Mouse (Mus musculus): ENCODE measurements around the gene Slx1b. TPM values are rescaled to one million over a fixed set of nuclear protein-coding genes. Genes with fewer than 3 reads are reported as not detected.

The Slx1b gene
- polyA plus RNA-seq, 1 experiment from 2014 or later, result 10.9 TPM

DNA sequence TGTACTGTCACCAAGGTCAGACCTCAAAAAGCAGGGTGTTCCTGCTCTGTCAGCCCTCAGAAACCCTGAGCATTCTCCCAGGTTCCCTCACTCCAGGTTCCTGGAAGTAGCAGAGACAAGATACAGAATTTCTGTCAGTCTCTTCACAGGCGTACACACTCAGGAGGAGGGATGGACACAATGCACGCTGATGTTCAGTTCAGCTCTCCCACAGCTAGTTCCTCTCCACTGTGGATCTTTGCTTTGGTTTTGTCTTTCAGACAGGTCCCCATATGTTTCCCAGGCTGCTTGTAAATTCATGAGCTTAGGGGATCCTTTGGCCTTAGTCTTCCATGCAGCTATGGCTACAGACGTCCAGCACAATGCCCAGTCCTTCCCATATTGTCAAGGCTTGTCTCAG lies 1.3 kb upstream of the Slx1b start:
- no peak for DNase-seq (ENCODE audit: low spot score)
- Histone ChIP-seq H3K9me3 (ENCODE audit: control insufficient read depth, low read length) (no peaks in the 10 kb centered on the region), H3K4me1 (replicated peaks; ENCODE audit: control insufficient read depth, insufficient read depth, low read length) (peaks cover 26% of the 10 kb centered on the region), H3K9ac (peak overlapping the region; percentile 74), H3K4me2 (replicated peaks) (peak overlapping the region; percentile 63), H3K4me3 (replicated peaks; ENCODE audit: low read length) (peak overlapping the region; percentile 67), H3K36me3 (replicated peaks; ENCODE audit: control insufficient read depth, insufficient read depth) (peaks cover 40% of the 10 kb centered on the region), H3K27me3 (ENCODE audit: control insufficient read depth, insufficient read depth, low read length) (no peaks in the 10 kb centered on the region), H3K27ac (no peak overlapping the region)
- 72% methylated on average over 3 of the region's 3 CpGs for WGBS
- no peak for ATAC-seq (ENCODE audit: low FRiP score)

DNA sequence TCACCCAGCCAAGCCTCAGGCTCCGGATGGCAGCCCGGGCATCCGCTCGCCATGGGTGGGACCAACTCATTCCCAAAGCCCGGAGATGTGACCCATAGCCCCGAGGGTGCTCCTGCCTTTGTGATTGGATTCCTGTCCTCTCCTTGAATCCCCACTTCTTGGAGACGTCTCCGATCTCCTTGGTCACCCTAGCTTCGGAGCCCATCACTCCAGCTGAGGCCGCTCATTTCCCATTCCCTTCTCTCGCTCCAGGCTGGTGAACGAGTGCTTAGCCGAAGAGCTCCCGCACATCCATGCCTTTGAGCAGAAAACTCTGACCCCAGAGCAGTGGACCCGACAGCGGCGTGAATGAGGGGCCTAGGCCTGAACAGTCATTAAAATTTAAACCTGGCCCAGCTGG lies 719 bp upstream of the Slx1b start:
- no peak for DNase-seq (ENCODE audit: low spot score)
- no peaks in the 10 kb centered on the region for H3K9me3 ChIP-seq (ENCODE audit: control insufficient read depth, low read length)
- no peak for ATAC-seq (ENCODE audit: low FRiP score)
- peaks cover 46% of the 10 kb centered on the region for H3K36me3 ChIP-seq (replicated peaks; ENCODE audit: control insufficient read depth, insufficient read depth)
- H3K9ac ChIP-seq, result peak overlapping the region; percentile 74
- H3K4me2 ChIP-seq (replicated peaks), result peak overlapping the region; percentile 63
- H3K27me3 ChIP-seq (ENCODE audit: control insufficient read depth, insufficient read depth, low read length), result no peaks in the 10 kb centered on the region
- H3K4me1 ChIP-seq (replicated peaks; ENCODE audit: control insufficient read depth, insufficient read depth, low read length), result peaks cover 21% of the 10 kb centered on the region
- H3K4me3 ChIP-seq (replicated peaks; ENCODE audit: low read length), result peak overlapping the region; percentile 67
- H3K27ac ChIP-seq, result no peak overlapping the region
- WGBS, result 3% methylated on average over 17 of the region's 17 CpGs

DNA sequence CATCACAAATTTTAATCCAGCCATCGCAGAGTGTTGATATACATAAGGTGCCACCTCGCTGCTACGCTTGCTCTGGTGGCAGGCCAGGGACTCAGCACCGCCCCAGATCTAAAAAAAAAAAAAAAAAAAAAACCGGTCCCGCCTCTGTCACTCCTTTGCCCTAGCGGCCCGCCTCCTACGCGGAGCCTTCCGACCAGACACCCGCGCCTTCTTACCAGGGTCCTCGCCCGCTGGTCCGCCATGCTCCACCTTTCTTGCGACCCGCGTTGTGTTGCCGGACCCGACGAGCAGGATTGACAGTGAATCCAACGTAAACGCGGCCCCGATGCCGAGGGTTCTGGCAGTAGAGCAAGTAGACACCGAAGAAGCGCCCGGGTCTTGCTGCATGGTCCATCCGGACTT lies 373 bp downstream of the Slx1b start, which contains the start of gene Bola2:
Gene Bola2 (plus strand): TSS at position 192 of the 402 bp plus-strand sequence.
- Histone ChIP-seq H3K27ac (peak within 1 kb of the TSS; percentile 91), H3K4me1 (replicated peaks; ENCODE audit: control insufficient read depth, insufficient read depth, low read length) (peaks cover 17% of the 10 kb centered on the region), H3K9me3 (ENCODE audit: control insufficient read depth, low read length) (no peaks in the 10 kb centered on the region), H3K36me3 (replicated peaks; ENCODE audit: control insufficient read depth, insufficient read depth) (peaks cover 50% of the 10 kb centered on the region), H3K4me3 (replicated peaks; ENCODE audit: low read length) (peak within 1 kb of the TSS; percentile 67), H3K9ac (peak within 1 kb of the TSS; percentile 81), H3K27me3 (ENCODE audit: control insufficient read depth, insufficient read depth, low read length) (no peaks in the 10 kb centered on the region), H3K4me2 (replicated peaks) (peak within 1 kb of the TSS; percentile 68)
- ATAC-seq (ENCODE audit: low FRiP score) (peak; percentile 25), DNase-seq (ENCODE audit: low spot score) (peak; percentile 31)
- 1% methylated on average over 31 of the region's 31 CpGs for WGBS

DNA sequence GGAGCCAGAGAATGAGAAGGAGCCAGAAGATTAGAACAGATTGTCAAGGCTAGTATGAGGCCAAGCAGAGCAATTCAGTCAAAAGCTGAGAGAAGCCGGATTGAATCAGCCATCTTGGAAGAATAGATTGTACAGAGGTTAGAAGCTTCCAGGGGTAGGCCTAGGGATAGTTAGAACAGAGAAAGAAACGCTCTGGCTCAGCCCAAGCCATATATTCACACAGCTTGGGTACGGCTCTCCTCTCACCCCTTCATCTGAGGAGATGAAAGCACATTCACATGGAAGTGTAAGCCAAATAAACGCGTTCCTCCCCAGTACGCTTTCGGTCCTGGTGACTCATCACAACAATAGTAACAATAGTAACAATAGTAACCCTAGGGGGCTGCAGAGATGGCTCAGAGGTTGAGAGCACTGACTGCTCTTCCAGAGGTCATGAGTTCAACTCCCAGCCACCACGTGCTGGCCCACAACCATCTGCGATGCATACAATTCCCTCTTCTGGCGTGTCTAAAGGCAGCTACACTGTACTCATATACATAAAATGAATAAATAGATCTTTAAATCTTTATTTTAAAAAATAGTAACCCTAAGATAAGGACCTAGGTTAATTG lies 1.0 kb downstream of the Slx1b start:
- 14% methylated on average over 10 of the region's 10 CpGs for WGBS
- no peak for DNase-seq (ENCODE audit: low spot score)
- H3K9me3 ChIP-seq (ENCODE audit: control insufficient read depth, low read length), result no peaks in the 10 kb centered on the region
- ATAC-seq (ENCODE audit: low FRiP score), result no peak
- peak overlapping the region; percentile 81 for H3K9ac ChIP-seq
- H3K4me3 ChIP-seq (replicated peaks; ENCODE audit: low read length), result peak overlapping the region; percentile 67
- peak overlapping the region; percentile 68 for H3K4me2 ChIP-seq (replicated peaks)
- peaks cover 17% of the 10 kb centered on the region for H3K4me1 ChIP-seq (replicated peaks; ENCODE audit: control insufficient read depth, insufficient read depth, low read length)
- no peaks in the 10 kb centered on the region for H3K27me3 ChIP-seq (ENCODE audit: control insufficient read depth, insufficient read depth, low read length)
- peaks cover 50% of the 10 kb centered on the region for H3K36me3 ChIP-seq (replicated peaks; ENCODE audit: control insufficient read depth, insufficient read depth)
- H3K27ac ChIP-seq, result 0 out of 2 replicates have a peak overlapping the region, but pooled peaks have one; percentile 91

DNA sequence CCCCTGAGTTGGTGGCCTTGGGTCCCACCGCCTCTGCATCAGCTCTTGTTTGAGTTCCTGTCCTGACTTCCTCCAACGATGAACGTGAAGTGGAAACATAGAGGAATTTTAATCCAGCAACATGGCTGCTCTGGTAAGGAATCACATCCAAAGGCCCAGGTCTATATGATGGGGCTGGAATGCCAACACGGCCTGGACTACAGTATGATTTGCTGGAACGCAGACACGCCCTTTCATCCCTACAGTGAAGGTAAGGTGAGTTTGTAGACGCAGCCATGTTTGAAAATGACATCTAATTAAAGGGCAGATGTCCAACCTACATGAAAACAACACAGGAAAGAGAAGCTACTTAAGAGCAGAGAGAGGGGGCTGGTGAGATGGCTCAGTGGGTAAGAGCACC lies 1.8 kb downstream of the Slx1b start:
- no peak overlapping the region for H3K9ac ChIP-seq
- DNase-seq (ENCODE audit: low spot score) (no peak), ATAC-seq (ENCODE audit: low FRiP score) (no peak)
- H3K4me2 ChIP-seq (replicated peaks), result peak overlapping the region; percentile 68
- no peak overlapping the region for H3K4me3 ChIP-seq (replicated peaks; ENCODE audit: low read length)
- WGBS, result 91% methylated on average over 7 of the region's 7 CpGs
- peaks cover 43% of the 10 kb centered on the region for H3K36me3 ChIP-seq (replicated peaks; ENCODE audit: control insufficient read depth, insufficient read depth)
- H3K9me3 ChIP-seq (ENCODE audit: control insufficient read depth, low read length), result no peaks in the 10 kb centered on the region
- H3K4me1 ChIP-seq (replicated peaks; ENCODE audit: control insufficient read depth, insufficient read depth, low read length), result peaks cover 17% of the 10 kb centered on the region
- H3K27ac ChIP-seq, result no peak overlapping the region
- H3K27me3 ChIP-seq (ENCODE audit: control insufficient read depth, insufficient read depth, low read length), result no peaks in the 10 kb centered on the region

DNA sequence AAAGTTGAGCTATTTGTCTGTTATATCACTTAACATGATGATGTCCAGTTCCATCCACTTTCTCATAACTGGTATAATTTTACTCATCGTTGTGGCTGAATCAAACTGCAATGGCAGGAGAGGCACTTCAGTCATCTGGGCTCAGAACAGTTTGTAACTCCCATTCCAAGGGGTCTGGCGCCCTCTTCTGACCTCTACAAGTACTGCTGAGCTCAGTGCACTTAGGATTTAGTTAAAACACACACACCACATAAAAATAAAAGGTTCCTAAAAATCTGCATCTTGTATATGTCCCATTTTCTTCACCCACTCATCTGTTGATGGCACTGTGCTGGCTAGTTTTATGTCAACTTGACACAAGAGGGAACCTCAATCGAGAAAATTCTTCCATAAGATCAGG lies 2.3 kb downstream of the Slx1b start:
- H3K9me3 ChIP-seq (ENCODE audit: control insufficient read depth, low read length), result no peaks in the 10 kb centered on the region
- ATAC-seq (ENCODE audit: low FRiP score), result no peak
- DNase-seq (ENCODE audit: low spot score), result peak; percentile 89
- H3K27me3 ChIP-seq (ENCODE audit: control insufficient read depth, insufficient read depth, low read length), result no peaks in the 10 kb centered on the region
- H3K9ac ChIP-seq, result no peak overlapping the region
- H3K4me1 ChIP-seq (replicated peaks; ENCODE audit: control insufficient read depth, insufficient read depth, low read length), result peaks cover 17% of the 10 kb centered on the region
- no peak overlapping the region for H3K4me3 ChIP-seq (replicated peaks; ENCODE audit: low read length)
- peaks cover 40% of the 10 kb centered on the region for H3K36me3 ChIP-seq (replicated peaks; ENCODE audit: control insufficient read depth, insufficient read depth)
- H3K4me2 ChIP-seq (replicated peaks), result peak overlapping the region; percentile 68
- H3K27ac ChIP-seq, result no peak overlapping the region
- WGBS, result 30% methylated on average over 3 of the region's 3 CpGs

DNA sequence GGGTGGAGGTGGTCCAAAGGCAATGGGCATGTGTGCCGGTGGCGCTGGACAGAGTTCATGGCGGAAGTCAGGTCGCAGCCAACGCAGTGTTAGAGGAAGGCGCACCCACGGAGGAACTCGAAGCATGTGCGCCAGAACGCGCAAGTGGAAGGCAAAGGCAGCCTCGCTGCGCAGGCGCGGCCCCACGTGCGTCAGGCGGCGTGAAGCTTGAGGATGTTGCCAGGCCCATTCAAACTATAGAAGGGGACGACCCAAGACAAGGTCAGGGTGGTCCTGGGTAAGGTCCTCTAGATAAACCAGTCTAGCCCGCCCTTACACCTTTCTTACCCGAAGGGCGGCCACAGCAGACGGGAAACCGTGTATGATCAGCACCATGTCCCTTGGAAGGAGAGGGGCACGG lies 3.2 kb downstream of the Slx1b start:
- no peaks in the 10 kb centered on the region for H3K9me3 ChIP-seq (ENCODE audit: control insufficient read depth, low read length)
- H3K4me1 ChIP-seq (replicated peaks; ENCODE audit: control insufficient read depth, insufficient read depth, low read length), result peaks cover 17% of the 10 kb centered on the region
- no peak overlapping the region for H3K9ac ChIP-seq
- 97% methylated on average over 26 of the region's 26 CpGs for WGBS
- DNase-seq (ENCODE audit: low spot score) (no peak), ATAC-seq (ENCODE audit: low FRiP score) (no peak)
- peaks cover 32% of the 10 kb centered on the region for H3K36me3 ChIP-seq (replicated peaks; ENCODE audit: control insufficient read depth, insufficient read depth)
- no peak overlapping the region for H3K4me3 ChIP-seq (replicated peaks; ENCODE audit: low read length)
- H3K4me2 ChIP-seq (replicated peaks), result no peak overlapping the region
- H3K27ac ChIP-seq, result no peak overlapping the region
- H3K27me3 ChIP-seq (ENCODE audit: control insufficient read depth, insufficient read depth, low read length), result no peaks in the 10 kb centered on the region

DNA sequence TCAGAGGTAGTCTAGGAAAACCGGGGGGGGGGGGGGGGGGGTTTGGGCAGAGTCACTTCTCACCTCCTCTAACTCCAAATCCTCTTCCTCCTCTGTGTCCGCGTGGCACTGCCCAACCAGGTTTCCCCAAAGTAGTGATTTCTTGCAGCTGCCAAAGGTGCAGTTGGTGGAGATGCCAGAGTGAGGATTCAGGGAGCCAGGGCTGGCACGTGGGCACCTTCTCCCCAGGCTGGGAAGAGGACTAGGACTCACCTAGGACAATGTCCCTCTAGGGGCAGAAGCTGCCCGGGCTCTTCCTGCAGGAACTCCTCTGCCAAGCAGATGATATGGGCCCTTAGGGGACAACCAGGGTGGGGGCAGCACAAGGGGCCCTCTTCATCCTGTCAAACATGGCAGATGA lies 3.9 kb downstream of the Slx1b start:
- Histone ChIP-seq H3K4me3 (replicated peaks; ENCODE audit: low read length) (no peak overlapping the region), H3K27me3 (ENCODE audit: control insufficient read depth, insufficient read depth, low read length) (no peaks in the 10 kb centered on the region), H3K27ac (no peak overlapping the region), H3K9me3 (ENCODE audit: control insufficient read depth, low read length) (no peaks in the 10 kb centered on the region), H3K4me2 (replicated peaks) (no peak overlapping the region), H3K36me3 (replicated peaks; ENCODE audit: control insufficient read depth, insufficient read depth) (peaks cover 29% of the 10 kb centered on the region), H3K9ac (no peak overlapping the region), H3K4me1 (replicated peaks; ENCODE audit: control insufficient read depth, insufficient read depth, low read length) (peaks cover 9% of the 10 kb centered on the region)
- no peak for ATAC-seq (ENCODE audit: low FRiP score)
- no peak for DNase-seq (ENCODE audit: low spot score)
- 97% methylated on average over 4 of the region's 5 CpGs for WGBS

DNA sequence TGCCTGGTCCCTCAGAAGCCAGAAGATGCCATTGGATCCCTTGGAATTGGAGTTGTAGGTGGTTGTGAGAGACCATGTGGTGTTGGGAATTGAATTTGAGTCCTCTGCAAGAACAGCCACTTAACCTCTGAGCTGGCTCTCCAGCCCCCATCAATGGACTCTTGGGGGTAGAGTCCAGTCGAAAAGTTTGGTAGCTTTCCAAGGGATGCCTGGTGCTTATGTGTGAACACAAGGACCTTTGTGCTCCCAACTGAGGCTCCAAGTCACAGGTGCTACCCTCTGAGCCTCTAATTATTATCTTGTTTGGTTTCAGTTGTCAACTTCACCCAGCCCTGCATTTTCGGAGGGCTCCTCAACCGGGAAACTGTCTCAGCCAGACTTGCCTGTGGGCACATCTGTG lies 4.8 kb downstream of the Slx1b start:
- Histone ChIP-seq H3K27me3 (ENCODE audit: control insufficient read depth, insufficient read depth, low read length) (no peaks in the 10 kb centered on the region), H3K9ac (no peak overlapping the region), H3K4me2 (replicated peaks) (no peak overlapping the region), H3K36me3 (replicated peaks; ENCODE audit: control insufficient read depth, insufficient read depth) (peaks cover 29% of the 10 kb centered on the region), H3K9me3 (ENCODE audit: control insufficient read depth, low read length) (no peaks in the 10 kb centered on the region), H3K4me1 (replicated peaks; ENCODE audit: control insufficient read depth, insufficient read depth, low read length) (peaks cover 6% of the 10 kb centered on the region), H3K4me3 (replicated peaks; ENCODE audit: low read length) (no peak overlapping the region), H3K27ac (no peak overlapping the region)
- DNase-seq (ENCODE audit: low spot score), result no peak
- no peak for ATAC-seq (ENCODE audit: low FRiP score)
- 89% methylated on average over 3 of the region's 3 CpGs for WGBS

DNA sequence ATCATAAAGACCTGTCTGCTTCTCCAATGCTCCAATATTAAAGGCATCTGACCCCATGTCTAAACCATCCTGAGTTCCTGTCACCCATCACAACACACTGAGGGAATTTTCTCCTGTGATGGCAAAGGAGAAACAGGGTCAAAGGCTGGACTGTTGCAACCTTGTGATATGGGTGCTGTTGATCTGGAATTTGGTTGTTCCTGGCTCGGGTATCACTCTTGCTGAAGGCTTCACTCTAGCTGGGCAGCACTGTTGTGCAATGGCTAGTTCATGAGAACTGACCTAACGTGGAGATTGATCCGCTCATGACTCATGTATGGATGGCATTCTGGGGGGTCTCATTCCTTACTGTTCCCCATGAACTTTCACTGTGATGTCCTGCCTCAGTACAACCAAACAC lies 6.6 kb downstream of the Slx1b start:
- no peaks in the 10 kb centered on the region for H3K27me3 ChIP-seq (ENCODE audit: control insufficient read depth, insufficient read depth, low read length)
- ATAC-seq (ENCODE audit: low FRiP score) (no peak), DNase-seq (ENCODE audit: low spot score) (no peak)
- no peak overlapping the region for H3K27ac ChIP-seq
- no peak overlapping the region for H3K9ac ChIP-seq
- no peak overlapping the region for H3K4me3 ChIP-seq (replicated peaks; ENCODE audit: low read length)
- WGBS, result 93% methylated on average over 3 of the region's 3 CpGs
- H3K36me3 ChIP-seq (replicated peaks; ENCODE audit: control insufficient read depth, insufficient read depth), result peaks cover 29% of the 10 kb centered on the region
- H3K9me3 ChIP-seq (ENCODE audit: control insufficient read depth, low read length), result no peaks in the 10 kb centered on the region
- H3K4me1 ChIP-seq (replicated peaks; ENCODE audit: control insufficient read depth, insufficient read depth, low read length), result no peaks in the 10 kb centered on the region; the same call in 1 of the 2 replicates
- H3K4me2 ChIP-seq (replicated peaks), result no peak overlapping the region

Measured in hindbrain, embryonic 14.5 days (tissue).